Mouse (Mus musculus) forebrain, embryonic 15.5 days (tissue): ENCODE data around the gene Astn2. TPM values are rescaled to one million over a fixed set of nuclear protein-coding genes. Genes with fewer than 3 reads are reported as not detected.
A peak's percentile ranks its signal among the peaks of the same experiment; 100 is the strongest.

ENCODE experiments used
- ATAC-seq: fragments of 200-750 bp; cut with Nextera tagmentation; replicated peaks from 2 replicates; pipeline ENCODE4 v1.8.0; 2017; ENCODE audit warnings: mild to moderate bottlenecking, moderate TSS enrichment, moderate library complexity
- H3K27ac ChIP-seq: fragments of 300-500 bp; sonication (generic); replicated peaks from 2 replicates; pipeline ENCODE4 v1.5.1; 2015; ENCODE audit warnings: mild to moderate bottlenecking, inconsistent platforms
- H3K27me3 ChIP-seq: fragments of 300-500 bp; sonication (generic); 2 replicates; pipeline ENCODE4 v1.6.1; 2015; ENCODE audit warnings: inconsistent platforms
- H3K36me3 ChIP-seq: fragments of 300-500 bp; sonication (generic); 2 replicates; pipeline ENCODE4 v1.6.1; 2015; ENCODE audit warnings: mild to moderate bottlenecking, inconsistent platforms
- H3K4me1 ChIP-seq: fragments of 300-500 bp; sonication (generic); 2 replicates; pipeline ENCODE4 v1.6.1; 2015; ENCODE audit warnings: inconsistent platforms
- H3K4me2 ChIP-seq: fragments of 300-500 bp; sonication (generic); replicated peaks from 2 replicates; pipeline ENCODE4 v1.6.1; 2015; ENCODE audit warnings: mild to moderate bottlenecking, inconsistent platforms
- H3K4me3 ChIP-seq: fragments of 300-500 bp; sonication (generic); 2 replicates; pipeline ENCODE4 v1.5.1; 2015; ENCODE audit warnings: mild to moderate bottlenecking, inconsistent platforms
- H3K9ac ChIP-seq: fragments of 300-500 bp; sonication (generic); replicated peaks from 2 replicates; pipeline ENCODE4 v1.6.1; 2015; ENCODE audit warnings: mild to moderate bottlenecking, inconsistent platforms
- H3K9me3 ChIP-seq: fragments of 300-500 bp; sonication (generic); 2 replicates; pipeline ENCODE4 v1.6.1; 2016; ENCODE audit warnings: inconsistent platforms
- WGBS: fragments of 180-500 bp; shearing (Covaris S2); methylation state at CpG from one replicate; pipeline ENCODE4 v1.1.7; 2015; ENCODE audit warnings: mixed read lengths; 5-methylcytosine and 5-hydroxymethylcytosine counted together
- polyA plus RNA-seq: library from polyadenylated mRNA; unstranded; fragments of >200 nt; fragmentation: Nextera tagmentation; extraction: Ambion mirVana; gene quantifications from 2 replicates; pipeline ENCODE4 v1.2.1, GENCODE M21; 2015

Gene Astn2
- polyA plus RNA-seq, 1 experiment from 2014 or later, result 1.4 TPM

DNA sequence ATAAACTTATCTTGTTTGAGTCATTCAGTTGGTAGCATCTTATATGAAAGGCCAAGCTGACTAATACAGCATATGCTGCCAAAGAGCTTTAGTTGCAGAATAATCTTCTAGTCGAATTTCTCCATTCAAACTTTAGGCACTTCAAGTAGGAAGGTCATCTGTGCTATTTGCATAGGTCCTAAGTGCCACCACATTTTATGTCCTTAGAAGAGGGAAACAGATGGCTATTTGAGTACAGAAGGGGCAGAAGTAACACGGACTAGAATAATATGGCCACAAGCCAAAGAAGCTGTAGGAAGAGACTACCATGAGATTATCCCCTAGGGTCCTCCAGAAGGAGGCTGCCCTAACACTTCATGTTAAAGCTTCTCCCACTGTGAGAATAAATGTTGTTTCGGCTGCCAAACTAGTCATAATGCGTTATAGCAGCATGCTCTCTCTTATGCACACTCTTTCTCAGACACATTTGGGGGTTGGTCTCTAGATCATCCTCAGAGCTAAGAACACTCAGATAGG, 730.9 kb downstream of the Astn2 start:
- Histone ChIP-seq H3K36me3 (no peaks in the 10 kb centered on the region), H3K4me2 (no peak overlapping the region), H3K4me3 (no peak overlapping the region), H3K9me3 (no peaks in the 10 kb centered on the region), H3K9ac (no peak overlapping the region), H3K4me1 (peaks cover 5% of the 10 kb centered on the region; the same call in 1 of the 2 replicates), H3K27ac (no peak overlapping the region), H3K27me3 (peaks cover 6% of the 10 kb centered on the region; the same call in 1 of the 2 replicates)
- no peak for ATAC-seq
- 67% methylated on average over 4 of the region's 4 CpGs for WGBS

DNA sequence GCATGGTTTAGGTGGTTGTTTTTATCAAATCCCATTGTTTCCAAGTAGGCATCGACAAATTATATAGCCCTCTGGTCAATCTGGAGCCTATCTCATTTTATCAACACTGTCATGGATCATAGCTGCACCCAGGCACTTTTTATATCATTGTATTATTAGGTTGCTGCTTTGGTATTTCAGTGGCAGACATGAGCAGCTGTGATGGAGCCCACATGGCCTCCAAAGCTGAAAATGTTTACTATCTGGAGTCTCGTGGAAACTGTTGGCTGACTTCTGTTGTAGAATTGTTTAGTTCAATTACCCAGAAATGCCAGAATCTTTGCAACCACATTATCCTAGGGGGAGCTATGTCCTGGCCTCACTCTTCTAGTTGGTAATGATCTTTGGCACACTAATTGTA, 732.1 kb downstream of the Astn2 start:
- 52% methylated on average over 2 of the region's 2 CpGs for WGBS
- no peak overlapping the region for H3K4me2 ChIP-seq
- no peak for ATAC-seq
- no peaks in the 10 kb centered on the region for H3K9me3 ChIP-seq
- H3K36me3 ChIP-seq, result no peaks in the 10 kb centered on the region
- no peak overlapping the region for H3K27ac ChIP-seq
- no peak overlapping the region for H3K4me3 ChIP-seq
- H3K9ac ChIP-seq, result no peak overlapping the region
- H3K4me1 ChIP-seq, result peaks cover 6% of the 10 kb centered on the region; the same call in 1 of the 2 replicates
- H3K27me3 ChIP-seq, result peaks cover 6% of the 10 kb centered on the region; the same call in 1 of the 2 replicates

DNA sequence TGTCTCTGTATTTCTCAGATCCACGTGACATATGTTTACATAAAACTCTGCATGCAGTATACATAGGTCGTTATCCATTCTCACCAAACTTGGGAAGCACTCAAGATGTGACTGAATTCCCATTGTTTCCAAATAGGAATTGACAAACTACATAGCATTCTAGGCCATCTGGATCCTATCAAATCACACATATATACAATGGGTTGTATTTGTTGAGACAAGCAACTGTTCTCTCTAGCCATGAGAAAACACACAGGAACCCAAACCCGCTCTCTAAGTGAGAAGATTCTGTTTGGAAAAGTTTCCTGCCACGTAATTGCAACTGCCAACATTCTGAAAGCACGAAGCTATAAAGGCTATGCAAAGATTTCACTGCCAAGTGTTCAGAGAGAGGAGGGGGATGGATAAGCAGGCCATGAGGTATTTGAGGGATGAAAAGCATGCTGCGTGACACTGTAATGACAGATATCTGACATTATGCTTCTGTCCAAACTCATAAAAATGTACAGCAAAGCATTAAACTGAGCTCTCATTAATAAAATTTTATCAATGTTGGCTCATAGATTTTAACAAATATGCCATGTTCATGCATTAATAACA, 732.7 kb downstream of the Astn2 start:
- H3K36me3 ChIP-seq, result no peaks in the 10 kb centered on the region
- 33% methylated on average over 6 of the region's 6 CpGs for WGBS
- no peak for ATAC-seq

DNA sequence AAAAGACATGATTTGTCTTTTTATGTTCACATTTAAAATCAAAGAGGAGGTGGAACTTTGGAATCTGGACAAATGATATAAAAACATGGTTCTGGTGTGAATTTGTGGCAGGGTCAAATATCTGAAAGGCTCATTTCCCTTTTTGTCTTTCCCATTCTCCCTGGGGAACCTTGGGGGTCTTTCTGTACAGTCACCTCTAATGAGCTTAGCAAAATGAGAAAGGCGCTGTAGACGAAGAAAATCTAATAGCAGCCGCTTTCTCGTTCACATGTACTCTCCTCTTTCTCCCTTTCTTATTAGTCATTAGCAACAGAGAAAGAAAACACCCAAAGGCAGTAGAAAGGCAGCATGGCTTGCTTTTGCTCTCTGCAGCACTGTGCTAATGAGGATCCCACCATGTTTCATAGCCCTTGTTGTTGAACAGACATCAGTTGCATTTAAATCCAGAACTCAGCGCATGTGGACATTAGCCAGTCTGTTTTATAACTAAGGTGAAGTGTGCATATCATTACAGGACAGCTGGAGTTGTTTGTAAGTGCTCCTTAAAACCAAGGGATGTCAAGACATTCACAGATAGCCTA, 737.3 kb downstream of the Astn2 start:
- Histone ChIP-seq H3K27ac (no peak overlapping the region), H3K27me3 (no peaks in the 10 kb centered on the region), H3K9ac (no peak overlapping the region), H3K4me3 (no peak overlapping the region), H3K4me1 (peaks cover 10% of the 10 kb centered on the region; the same call in 1 of the 2 replicates), H3K4me2 (no peak overlapping the region), H3K36me3 (no peaks in the 10 kb centered on the region), H3K9me3 (no peaks in the 10 kb centered on the region)
- 7% methylated on average over 5 of the region's 5 CpGs for WGBS
- peak; percentile 55; the same call in 1 of the 2 replicates for ATAC-seq

More for the DNA sequence above, 732.7 kb downstream of the Astn2 start:
- H3K27me3 ChIP-seq, result peaks cover 6% of the 10 kb centered on the region; the same call in 1 of the 2 replicates
- H3K4me1 ChIP-seq, result peaks cover 10% of the 10 kb centered on the region; the same call in 1 of the 2 replicates
- no peaks in the 10 kb centered on the region for H3K9me3 ChIP-seq
- no peak overlapping the region for H3K4me2 ChIP-seq
- no peak overlapping the region for H3K27ac ChIP-seq
- no peak overlapping the region for H3K4me3 ChIP-seq
- no peak overlapping the region for H3K9ac ChIP-seq

DNA sequence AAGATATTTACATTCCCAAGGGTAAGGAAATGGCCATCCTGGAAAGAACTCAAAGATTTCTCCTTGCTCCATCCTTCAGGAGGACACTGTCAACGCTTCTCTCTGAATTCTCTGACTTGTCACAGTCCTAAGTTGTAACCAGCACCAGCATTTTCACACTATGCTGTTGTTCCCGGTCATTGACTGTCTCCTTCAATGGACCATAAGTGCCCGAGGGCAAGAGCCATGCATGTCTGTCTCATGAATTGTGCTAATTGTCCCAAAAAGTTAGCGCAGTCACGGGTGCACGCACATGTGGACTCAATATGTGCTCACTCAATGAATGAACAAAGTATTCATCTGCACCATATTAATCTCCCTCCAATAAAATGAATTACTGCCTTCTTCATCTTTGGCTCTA, 741.2 kb downstream of the Astn2 start:
- H3K27me3 ChIP-seq, result no peaks in the 10 kb centered on the region
- no peak for ATAC-seq

DNA sequence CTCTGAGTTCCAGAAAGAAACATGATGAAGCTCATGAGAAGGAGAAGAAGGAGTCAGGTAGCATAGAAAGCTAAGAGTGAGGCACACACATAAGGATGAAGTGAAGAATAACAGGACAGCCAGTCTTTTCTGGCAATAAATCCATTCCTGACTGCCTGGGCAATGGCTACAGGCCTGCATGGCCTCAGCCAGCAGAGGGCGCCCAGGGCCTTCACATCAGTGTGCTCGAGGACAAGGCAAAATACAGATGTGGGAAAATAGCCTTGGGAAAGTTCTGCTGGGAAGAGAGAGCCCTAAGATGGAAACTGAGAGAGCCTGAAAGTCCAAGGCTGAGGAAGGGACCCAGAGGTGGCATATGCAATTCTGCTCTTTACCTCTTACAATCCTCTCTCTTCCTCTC, 749.7 kb downstream of the Astn2 start:
- Histone ChIP-seq H3K9me3 (no peaks in the 10 kb centered on the region), H3K36me3 (no peaks in the 10 kb centered on the region), H3K27ac (no peak overlapping the region), H3K27me3 (no peaks in the 10 kb centered on the region), H3K4me3 (no peak overlapping the region), H3K9ac (no peak overlapping the region), H3K4me2 (no peak overlapping the region), H3K4me1 (no peaks in the 10 kb centered on the region)
- 0% methylated on average over 2 of the region's 2 CpGs for WGBS
- peak; percentile 89 for ATAC-seq

More for the DNA sequence above, 741.2 kb downstream of the Astn2 start:
- H3K9me3 ChIP-seq, result no peaks in the 10 kb centered on the region
- no peaks in the 10 kb centered on the region for H3K36me3 ChIP-seq
- 0 out of 2 replicates have a peak, but pooled peaks cover 5% of the 10 kb centered on the region for H3K4me1 ChIP-seq
- no peak overlapping the region for H3K4me3 ChIP-seq
- H3K27ac ChIP-seq, result no peak overlapping the region
- no peak overlapping the region for H3K9ac ChIP-seq
- H3K4me2 ChIP-seq, result no peak overlapping the region
- WGBS, result 84% methylated on average over 6 of the region's 6 CpGs

DNA sequence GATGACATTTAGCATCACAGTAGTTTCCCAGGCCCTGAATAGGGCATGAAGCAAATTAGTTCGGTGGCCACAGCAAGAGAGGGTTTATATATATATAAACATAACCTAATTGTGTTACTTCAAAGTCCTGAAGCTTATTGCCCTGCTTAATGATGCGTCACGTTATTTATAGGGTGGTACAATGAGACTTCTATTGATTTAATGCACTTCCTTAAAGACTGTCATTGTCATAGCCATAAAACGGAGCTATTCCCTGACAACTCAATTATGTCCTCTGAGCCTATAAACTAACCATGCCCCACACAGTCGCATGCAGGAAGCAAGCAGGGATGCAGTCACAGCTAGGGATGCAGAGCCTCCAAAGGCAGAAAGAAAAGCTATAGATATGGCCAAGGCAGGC, 761.8 kb downstream of the Astn2 start:
- H3K9me3 ChIP-seq, result no peaks in the 10 kb centered on the region
- 38% methylated on average over 5 of the region's 5 CpGs for WGBS
- H3K27me3 ChIP-seq, result no peaks in the 10 kb centered on the region
- no peak overlapping the region for H3K27ac ChIP-seq
- H3K36me3 ChIP-seq, result no peaks in the 10 kb centered on the region
- H3K4me2 ChIP-seq, result no peak overlapping the region
- no peaks in the 10 kb centered on the region for H3K4me1 ChIP-seq
- no peak overlapping the region for H3K9ac ChIP-seq
- ATAC-seq, result no peak
- H3K4me3 ChIP-seq, result no peak overlapping the region

DNA sequence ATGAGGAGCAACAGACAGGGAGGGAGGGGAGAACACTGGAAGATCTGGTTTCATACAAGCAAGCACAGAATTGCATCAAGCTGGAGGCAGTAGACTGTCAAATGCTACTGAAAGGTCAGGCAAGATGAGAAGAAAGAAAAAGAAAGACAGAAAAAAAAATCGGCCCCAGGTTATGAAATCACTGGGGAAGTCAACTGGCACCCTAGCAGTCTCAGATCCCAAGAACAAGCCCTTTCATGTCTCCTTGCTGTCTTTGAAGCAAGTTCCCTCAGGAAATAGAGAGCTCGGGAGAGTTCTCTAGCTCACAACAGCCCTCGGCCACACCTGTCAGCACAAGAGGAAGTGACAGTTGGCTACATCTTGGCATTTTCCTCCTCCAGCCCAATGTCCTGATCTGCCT, 766.2 kb downstream of the Astn2 start:
- H3K36me3 ChIP-seq, result no peaks in the 10 kb centered on the region
- H3K27me3 ChIP-seq, result no peaks in the 10 kb centered on the region
- H3K4me2 ChIP-seq, result no peak overlapping the region
- no peaks in the 10 kb centered on the region for H3K9me3 ChIP-seq
- no peaks in the 10 kb centered on the region for H3K4me1 ChIP-seq
- 91% methylated on average over 3 of the region's 3 CpGs for WGBS
- H3K27ac ChIP-seq, result no peak overlapping the region
- H3K9ac ChIP-seq, result no peak overlapping the region
- H3K4me3 ChIP-seq, result no peak overlapping the region
- no peak for ATAC-seq

DNA sequence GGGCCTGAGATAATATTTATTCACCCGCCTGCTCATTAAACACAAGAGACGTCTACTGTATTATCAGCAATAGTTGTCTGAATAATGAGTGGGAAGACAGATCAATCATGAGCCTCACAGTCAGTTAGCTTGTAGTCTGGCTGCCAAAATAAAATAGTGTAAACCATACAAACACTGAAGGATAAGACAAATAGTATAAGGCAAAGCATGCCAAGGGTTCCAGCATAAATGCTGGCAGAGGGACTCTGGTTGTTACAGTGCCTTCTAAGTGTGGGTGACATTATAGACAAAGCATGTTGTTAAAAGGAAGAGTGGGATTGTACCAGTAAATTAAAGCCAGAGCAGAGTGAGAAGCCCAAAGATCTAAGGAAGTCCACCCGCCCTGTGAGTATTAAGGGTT, 784.3 kb downstream of the Astn2 start:
- H3K9ac ChIP-seq, result no peak overlapping the region
- H3K27ac ChIP-seq, result no peak overlapping the region
- ATAC-seq, result no peak
- 0 out of 2 replicates have a peak, but pooled peaks cover 4% of the 10 kb centered on the region for H3K4me1 ChIP-seq
- peaks cover 34% of the 10 kb centered on the region for H3K36me3 ChIP-seq
- no peak overlapping the region for H3K4me3 ChIP-seq
- no peaks in the 10 kb centered on the region for H3K27me3 ChIP-seq
- 69% methylated on average over 3 of the region's 3 CpGs for WGBS
- H3K9me3 ChIP-seq, result no peaks in the 10 kb centered on the region
- no peak overlapping the region for H3K4me2 ChIP-seq

DNA sequence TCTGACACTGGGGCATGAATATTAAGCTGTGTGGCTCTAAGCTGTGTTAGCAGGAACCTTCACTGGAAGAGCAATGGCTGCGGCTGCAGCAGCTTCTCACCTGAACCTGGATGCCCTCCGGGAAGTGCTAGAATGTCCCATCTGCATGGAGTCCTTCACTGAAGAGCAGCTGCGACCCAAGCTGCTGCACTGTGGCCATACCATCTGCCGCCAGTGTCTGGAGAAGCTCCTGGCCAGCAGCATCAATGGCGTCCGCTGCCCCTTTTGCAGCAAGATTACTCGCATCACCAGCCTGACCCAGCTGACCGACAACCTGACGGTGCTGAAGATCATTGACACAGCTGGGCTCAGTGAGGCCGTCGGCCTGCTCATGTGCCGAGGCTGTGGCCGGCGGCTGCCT, 791.3 kb downstream of the Astn2 start:
- Histone ChIP-seq H3K4me3 (no peak overlapping the region), H3K9me3 (no peaks in the 10 kb centered on the region), H3K4me2 (no peak overlapping the region), H3K27me3 (no peaks in the 10 kb centered on the region), H3K9ac (no peak overlapping the region), H3K27ac (no peak overlapping the region), H3K4me1 (peaks cover 36% of the 10 kb centered on the region), H3K36me3 (peaks cover 41% of the 10 kb centered on the region)
- WGBS, result 98% methylated on average over 14 of the region's 14 CpGs
- ATAC-seq, result no peak

DNA sequence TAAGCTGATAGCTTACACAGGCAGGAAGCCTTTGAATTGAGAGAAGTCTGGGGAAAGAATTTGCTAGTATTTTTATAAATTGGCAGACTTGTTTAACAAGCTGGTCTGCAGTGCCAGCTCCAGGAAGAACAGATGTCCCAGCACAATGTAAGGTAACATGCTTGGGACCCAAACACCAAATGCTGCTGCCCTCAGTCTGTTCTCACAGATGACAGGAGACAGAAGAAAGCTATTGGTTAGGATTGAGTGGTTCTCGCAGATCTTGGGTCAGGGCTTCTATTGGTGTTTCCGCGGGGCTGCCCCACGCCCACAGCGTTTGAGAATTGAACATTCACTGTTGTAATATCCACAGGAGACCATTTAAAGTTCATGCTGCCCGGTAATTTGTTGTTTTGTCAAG, 793.5 kb downstream of the Astn2 start:
- Histone ChIP-seq H3K9me3 (no peaks in the 10 kb centered on the region), H3K9ac (no peak overlapping the region), H3K4me3 (no peak overlapping the region), H3K27ac (peak overlapping the region; percentile 14; the same call in 1 of the 2 replicates), H3K36me3 (peaks cover 30% of the 10 kb centered on the region), H3K27me3 (no peaks in the 10 kb centered on the region), H3K4me1 (peaks cover 53% of the 10 kb centered on the region), H3K4me2 (no peak overlapping the region)
- 0 out of 2 replicates have a peak, but pooled peaks have one; percentile 66 for ATAC-seq
- 60% methylated on average over 6 of the region's 6 CpGs for WGBS

DNA sequence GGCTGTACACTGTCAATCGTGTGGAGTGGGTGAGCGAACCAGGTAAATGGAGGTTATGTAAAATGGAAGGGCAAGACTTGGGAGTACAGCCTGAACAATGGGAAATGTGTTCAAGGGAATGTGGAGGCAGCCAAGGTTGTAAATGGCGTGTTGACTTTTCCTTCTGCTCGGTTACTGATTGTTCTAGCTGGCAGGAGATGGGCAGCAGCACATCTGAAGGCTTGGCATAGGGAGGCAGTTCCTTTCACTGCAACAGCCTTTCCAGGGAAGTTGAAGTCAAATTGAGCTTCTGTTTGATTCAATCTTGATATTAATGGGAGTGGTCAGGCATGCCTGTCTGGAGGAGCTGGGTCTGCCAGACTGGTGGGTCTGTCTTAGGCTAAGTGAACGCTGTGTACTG, 794.1 kb downstream of the Astn2 start:
- ATAC-seq, result no peak
- no peak overlapping the region for H3K4me2 ChIP-seq
- peaks cover 24% of the 10 kb centered on the region for H3K36me3 ChIP-seq
- H3K9me3 ChIP-seq, result no peaks in the 10 kb centered on the region
- H3K4me1 ChIP-seq, result peaks cover 58% of the 10 kb centered on the region
- WGBS, result 75% methylated on average over 5 of the region's 5 CpGs
- no peak overlapping the region for H3K4me3 ChIP-seq
- H3K27ac ChIP-seq, result peak overlapping the region; percentile 14; the same call in 1 of the 2 replicates
- no peaks in the 10 kb centered on the region for H3K27me3 ChIP-seq
- H3K9ac ChIP-seq, result no peak overlapping the region
